Mouse (Mus musculus): ENCODE data around the gene Cnnm1. TPM values are rescaled to one million over a fixed set of nuclear protein-coding genes. Genes with fewer than 3 reads are reported as not detected.
"Not testable (repeated sequence)": the region's sequence is repeated elsewhere in the genome, so short reads cannot be mapped to it uniquely, and the experiment has no call there.

Gene Cnnm1
- total and polyA plus RNA-seq, 3 experiments, result not detected

GRCm38 (mm10) chr19:43502630-43503029 lies 62.4 kb downstream of the Cnnm1 start:
- no peak for TF ChIP-seq EP300 (IDR thresholded peaks at IDR 0.05; ENCODE audit: low read length)
- no peak for TF ChIP-seq MEF2A (IDR thresholded peaks at IDR 0.05; ENCODE audit: borderline replicate concordance, low read depth, low read length)
- no peak for TF ChIP-seq USF1 (IDR thresholded peaks at IDR 0.05; ENCODE audit: low read depth, low read length)
- no peak for TF ChIP-seq RCOR1 (conservative IDR thresholded peaks at IDR 0.05; ENCODE audit: low read depth, low read length)
- no peak for TF ChIP-seq SMC3 (IDR thresholded peaks at IDR 0.05; ENCODE audit: low read depth, low read length)
- no peak for TF ChIP-seq PAX5 (IDR thresholded peaks at IDR 0.05; ENCODE audit: low read length)
- no peak for TF ChIP-seq NRF1 (IDR thresholded peaks at IDR 0.05; ENCODE audit: low read depth, low read length)
- TF ChIP-seq TCF12 (IDR thresholded peaks at IDR 0.05; ENCODE audit: low read depth, low read length), result no peak
- TF ChIP-seq ZNF384 (IDR thresholded peaks at IDR 0.05; ENCODE audit: low read depth, low read length), result no peak
- TF ChIP-seq ZKSCAN1 (IDR thresholded peaks at IDR 0.05; ENCODE audit: borderline replicate concordance, low read depth, low read length), result no peak
- no peak for TF ChIP-seq SIN3A (IDR thresholded peaks at IDR 0.05; ENCODE audit: low read length)
- TF ChIP-seq JUN (IDR thresholded peaks at IDR 0.05; ENCODE audit: insufficient read depth, low read depth, low read length), result no peak
- no peak for TF ChIP-seq E2F4 (IDR thresholded peaks at IDR 0.05; ENCODE audit: insufficient replicate concordance, low read depth, low read length)
- no peak for TF ChIP-seq POLR2A (IDR thresholded peaks at IDR 0.05; ENCODE audit: low read depth, low read length)
- TF ChIP-seq KAT2A (IDR thresholded peaks at IDR 0.05; ENCODE audit: insufficient replicate concordance, low read length), result no peak

GRCm38 (mm10) chr19:43503593-43503992 lies 63.4 kb downstream of the Cnnm1 start:
- H3K27ac ChIP-seq (ENCODE audit: insufficient read depth, low read depth); H3K27me3 ChIP-seq (replicated peaks); dilution Hi-C loops (cut with MboI; ENCODE audit: extremely low pct_ligation_motif_present, extremely low pct_unique_long_range_greater_than_20kb, low sequenced_read_pairs); H3K9me3 ChIP-seq (replicated peaks; ENCODE audit: low read length); H3K4me2 ChIP-seq (ENCODE audit: insufficient read depth, low read depth, poor library complexity, severe bottlenecking); H3K79me2 ChIP-seq (replicated peaks; ENCODE audit: control insufficient read depth, extremely low read depth, insufficient read depth, poor library complexity, severe bottlenecking); H3K4me3 ChIP-seq (replicated peaks in 1 of 3; ENCODE audit: low read depth in 2 of 3, low read length in 2 of 3, poor library complexity in 1 of 3); DNase-seq (ENCODE audit: extremely low read depth); H3K9ac ChIP-seq (ENCODE audit: insufficient read depth, low read depth): not testable (repeated sequence)
- in situ Hi-C loops (cut with MboI; ENCODE audit: low pct_ligation_motif_present, low pct_unique_long_range_greater_than_20kb, low sequenced_read_pairs), result loop anchor here (25.0 kb wide), 1 partner anchor 259 kb away; the partner anchor contains the start of genes Cox15 and Cutc
- peaks cover 0 to 13% of the 10 kb centered on the region in 2 experiments; a peak in 2 of 4 replicates for H3K4me1 ChIP-seq (ENCODE audit: control insufficient read depth in 1 of 2, insufficient read depth in 2 of 2)
- peak; percentile 68 for TF ChIP-seq ZNF384 (IDR thresholded peaks at IDR 0.05; ENCODE audit: low read depth, low read length)
- peaks cover 80 to 96% of the 10 kb centered on the region in 2 experiments for H3K36me3 ChIP-seq (replicated peaks in 1 of 2; ENCODE audit: control insufficient read depth in 1 of 2, insufficient read depth in 1 of 2, low read length in 1 of 2)

More at GRCm38 (mm10) chr19:43502630-43503029, 62.4 kb downstream of the Cnnm1 start:
- H3K9me3 ChIP-seq (replicated peaks; ENCODE audit: low read length), result peaks cover 5% of the 10 kb centered on the region
- peaks cover 1% of the 10 kb centered on the region; the same call in 1 of the 2 replicates for H3K79me2 ChIP-seq (replicated peaks; ENCODE audit: control insufficient read depth, extremely low read depth, insufficient read depth, poor library complexity, severe bottlenecking)
- H3K4me1 ChIP-seq (ENCODE audit: control insufficient read depth in 1 of 2, insufficient read depth in 2 of 2), result peaks cover 0 to 13% of the 10 kb centered on the region in 2 experiments; a peak in 2 of 4 replicates
- H3K27me3 ChIP-seq (replicated peaks), result no peaks in the 10 kb centered on the region
- no peak overlapping the region for H3K9ac ChIP-seq (ENCODE audit: insufficient read depth, low read depth)
- in situ Hi-C loops (cut with MboI; ENCODE audit: low pct_ligation_motif_present, low pct_unique_long_range_greater_than_20kb, low sequenced_read_pairs), result loop anchor here (25.0 kb wide), 1 partner anchor 260 kb away; the partner anchor contains the start of genes Cox15 and Cutc
- no peak for DNase-seq (ENCODE audit: extremely low read depth)
- H3K4me2 ChIP-seq (ENCODE audit: insufficient read depth, low read depth, poor library complexity, severe bottlenecking), result no peak overlapping the region
- dilution Hi-C loops (cut with MboI; ENCODE audit: extremely low pct_ligation_motif_present, extremely low pct_unique_long_range_greater_than_20kb, low sequenced_read_pairs), result no loop called here
- peaks cover 74 to 89% of the 10 kb centered on the region in 2 experiments for H3K36me3 ChIP-seq (replicated peaks in 1 of 2; ENCODE audit: control insufficient read depth in 1 of 2, insufficient read depth in 1 of 2, low read length in 1 of 2)
- no peak overlapping the region for H3K4me3 ChIP-seq (replicated peaks in 1 of 3; ENCODE audit: low read depth in 2 of 3, low read length in 2 of 3, poor library complexity in 1 of 3)
- no peak overlapping the region for H3K27ac ChIP-seq (ENCODE audit: insufficient read depth, low read depth)

Measured in CH12.LX (cell line).